Mouse (Mus musculus) liver, adult 2 months (tissue): Measurements from ENCODE around the gene Lef1. TPM values are rescaled to one million over a fixed set of nuclear protein-coding genes. Genes with fewer than 3 reads are reported as not detected.

Source experiments
- DNase-seq: peaks from one replicate; pipeline ENCODE4 v3.0.0-alpha.2; 2011; ENCODE audit warnings: low read depth, low spot score; ENCODE audit errors: extremely low read depth
- H3K27ac ChIP-seq: fragments of 200-500 bp; replicated peaks from 2 replicates; pipeline ENCODE4 v1.5.1; 2012; ENCODE audit warnings: low read depth, mild to moderate bottlenecking, control low read depth, inconsistent platforms, low read length; ENCODE audit not compliant: insufficient read depth
- H3K27me3 ChIP-seq: fragments of 200-500 bp; 2 replicates; pipeline ENCODE4 v1.6.1; 2012; ENCODE audit warnings: mild to moderate bottlenecking, moderate library complexity, low read length, inconsistent platforms; ENCODE audit not compliant: control insufficient read depth, insufficient read depth
- H3K36me3 ChIP-seq: fragments of 200-500 bp; 2 replicates; pipeline ENCODE4 v1.6.1; 2012; ENCODE audit warnings: low read length, inconsistent platforms; ENCODE audit not compliant: control insufficient read depth, insufficient read depth
- H3K4me1 ChIP-seq: fragments of 200-500 bp; 2 replicates; pipeline ENCODE4 v1.6.1; 2011; ENCODE audit warnings: low read length; ENCODE audit not compliant: control insufficient read depth, insufficient read depth
- H3K4me3 ChIP-seq: fragments of 200-500 bp; 2 replicates; pipeline ENCODE4 v1.5.1; 2011; ENCODE audit warnings: low read depth, mild to moderate bottlenecking, control low read depth, low read length, moderate library complexity; ENCODE audit not compliant: insufficient read depth
- H3K79me2 ChIP-seq: fragments of 200-500 bp; 2 replicates; pipeline ENCODE4 v1.6.1; 2012; ENCODE audit warnings: inconsistent platforms, mild to moderate bottlenecking, low read length, moderate library complexity; ENCODE audit not compliant: control insufficient read depth, insufficient read depth
- H3K9ac ChIP-seq: fragments of 200-500 bp; 2 replicates; pipeline ENCODE4 v1.6.1; 2012; ENCODE audit warnings: low read depth, mild to moderate bottlenecking, control low read depth, inconsistent platforms, low read length
- CTCF ChIP-seq: fragments of 200-500 bp; IDR thresholded peaks from 2 replicates; pipeline ENCODE4 v1.5.1; 2011; ENCODE audit warnings: low read depth, low read length, control low read depth
- POLR2A ChIP-seq: fragments of 200-500 bp; IDR thresholded peaks from 2 replicates; pipeline ENCODE4 v1.6.1; 2011; ENCODE audit warnings: low read length, control low read depth; ENCODE audit not compliant: insufficient read depth; ENCODE audit errors: extremely low read depth
- WGBS: fragments of 180-500 bp; shearing (Covaris S2); methylation state at CpG from one replicate; pipeline ENCODE4 v1.1.7; 2018; 5-methylcytosine and 5-hydroxymethylcytosine counted together
- polyA plus RNA-seq: library from polyadenylated mRNA; depleted of rRNA; stranded (reverse); fragments of >200 nt; gene quantifications from 2 replicates; pipeline ENCODE4 v1.2.3, GENCODE M21; 2012
- total RNA-seq: library from RNA; depleted of rRNA; stranded (reverse); fragments of >200 nt; gene quantifications from 2 replicates; pipeline ENCODE4 v1.2.3, GENCODE M21; 2014

Lef1 gene
- total and polyA plus RNA-seq, 2 experiments = 0.37 to 0.45 TPM

DNA sequence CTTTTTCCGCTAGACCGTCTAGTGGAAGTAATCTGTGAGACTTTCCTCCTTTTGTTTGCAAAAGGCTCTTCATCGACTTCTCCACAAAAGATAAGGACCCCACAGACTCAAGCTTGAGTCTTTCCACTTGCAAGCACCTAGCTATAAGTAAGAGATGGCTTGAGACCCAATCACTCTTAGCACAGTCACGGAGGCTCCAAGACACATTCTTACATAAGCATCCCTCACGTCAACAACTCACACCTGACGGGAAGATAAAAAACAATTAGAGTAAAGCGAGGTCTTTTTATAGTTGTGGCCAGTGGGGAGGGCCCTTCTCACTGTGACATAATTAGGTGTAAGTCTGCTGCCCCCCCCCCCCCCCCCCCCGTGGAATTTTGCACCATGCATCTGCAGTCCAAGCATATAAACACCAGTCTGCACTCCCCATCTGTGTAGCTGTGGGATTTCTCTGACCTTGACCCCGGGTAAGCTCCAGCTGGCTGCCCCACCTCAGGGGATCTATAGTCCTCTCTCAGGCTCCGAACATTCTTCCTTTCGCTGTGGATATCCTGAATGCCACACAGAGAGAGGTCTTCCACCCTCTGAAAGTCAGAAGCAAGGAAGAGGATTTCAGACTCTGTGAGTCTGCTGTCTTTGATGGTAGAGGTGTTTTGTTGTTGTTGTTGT lies 61.2 kb downstream of the Lef1 start:
- Histone ChIP-seq H3K4me3 (no peak overlapping the region), H3K27me3 (no peaks in the 10 kb centered on the region), H3K4me1 (no peaks in the 10 kb centered on the region), H3K9ac (no peak overlapping the region), H3K36me3 (no peaks in the 10 kb centered on the region), H3K79me2 (no peaks in the 10 kb centered on the region), H3K27ac (no peak overlapping the region)
- WGBS = 71% methylated on average over 11 of the region's 11 CpGs
- TF ChIP-seq CTCF (no peak), POLR2A (no peak)
- DNase-seq = no peak

DNA sequence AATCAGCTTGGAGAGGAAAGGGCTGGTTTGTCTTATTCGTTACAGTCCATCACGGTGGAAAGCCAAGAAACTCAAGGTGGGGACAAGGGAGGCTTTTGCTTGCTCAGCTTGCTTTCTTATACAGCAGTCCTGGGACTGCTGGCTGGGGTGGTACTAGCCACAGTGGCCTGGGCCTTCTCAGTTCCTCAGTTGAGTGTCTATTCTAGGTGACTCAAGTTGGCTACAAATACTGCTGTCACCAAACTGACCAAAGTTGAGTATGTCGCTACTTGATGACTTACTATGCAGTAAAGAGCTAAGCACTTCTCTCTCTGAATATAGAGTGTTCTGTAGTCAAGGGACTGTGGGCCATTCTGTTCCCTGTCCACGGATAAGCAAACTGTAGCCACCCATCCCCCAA lies 62.0 kb downstream of the Lef1 start:
- Histone ChIP-seq H3K79me2 (no peaks in the 10 kb centered on the region), H3K9ac (no peak overlapping the region), H3K36me3 (no peaks in the 10 kb centered on the region), H3K27ac (no peak overlapping the region), H3K4me3 (no peak overlapping the region), H3K4me1 (no peaks in the 10 kb centered on the region), H3K27me3 (no peaks in the 10 kb centered on the region)
- WGBS = 80% methylated on average over 4 of the region's 4 CpGs
- TF ChIP-seq POLR2A (no peak), CTCF (no peak)
- no peak for DNase-seq

DNA sequence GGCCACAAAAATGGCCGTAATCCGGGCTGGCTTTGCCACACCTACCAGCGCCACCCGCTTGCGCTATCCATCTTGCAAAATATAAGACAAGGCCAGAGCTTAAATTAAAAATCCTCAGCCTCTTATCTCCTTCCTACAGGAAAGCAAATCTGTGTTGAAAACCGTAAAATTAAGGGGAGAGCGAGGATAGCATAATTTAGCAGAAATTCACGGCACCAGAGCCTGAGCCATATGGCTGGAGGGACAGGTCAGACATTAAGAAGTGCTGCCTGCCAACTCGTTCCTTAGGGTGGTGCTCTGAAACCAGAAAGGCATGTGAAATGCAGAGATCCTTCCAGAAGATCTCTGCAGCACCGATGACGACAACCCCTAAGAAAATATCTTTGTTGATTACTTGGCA lies 70.7 kb downstream of the Lef1 start:
- no peaks in the 10 kb centered on the region for H3K27me3 ChIP-seq
- 86% methylated on average over 11 of the region's 11 CpGs for WGBS
- H3K9ac ChIP-seq = no peak overlapping the region
- H3K27ac ChIP-seq = no peak overlapping the region
- H3K4me1 ChIP-seq = no peaks in the 10 kb centered on the region
- H3K36me3 ChIP-seq = no peaks in the 10 kb centered on the region
- no peak for DNase-seq
- no peak overlapping the region for H3K4me3 ChIP-seq
- TF ChIP-seq POLR2A (no peak), CTCF (no peak)
- no peaks in the 10 kb centered on the region for H3K79me2 ChIP-seq

DNA sequence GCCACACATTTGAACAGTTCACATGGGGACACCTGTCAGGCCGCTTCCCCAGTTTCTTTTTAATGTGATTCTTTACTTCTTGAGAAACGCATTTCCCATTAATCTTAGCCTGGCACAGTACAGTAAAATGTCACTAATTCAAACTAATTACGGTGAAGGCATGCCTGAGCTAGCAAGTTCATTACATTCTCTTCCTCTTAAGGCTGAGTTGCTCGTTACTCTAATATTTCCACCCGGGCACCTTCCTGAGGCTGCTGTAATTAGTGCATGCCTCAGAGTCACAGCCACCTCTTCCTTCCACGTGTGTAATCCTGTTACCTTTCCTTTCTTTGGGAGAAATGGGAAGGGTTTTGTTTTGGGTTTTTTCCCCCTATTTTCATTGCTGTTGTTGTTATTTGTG lies 71.9 kb downstream of the Lef1 start:
- H3K27me3 ChIP-seq = no peaks in the 10 kb centered on the region
- 76% methylated on average over 6 of the region's 6 CpGs for WGBS
- H3K27ac ChIP-seq = no peak overlapping the region
- H3K36me3 ChIP-seq = no peaks in the 10 kb centered on the region
- H3K4me3 ChIP-seq = no peak overlapping the region
- H3K4me1 ChIP-seq = no peaks in the 10 kb centered on the region
- TF ChIP-seq POLR2A (no peak), CTCF (no peak)
- DNase-seq = no peak
- H3K79me2 ChIP-seq = no peaks in the 10 kb centered on the region
- H3K9ac ChIP-seq = no peak overlapping the region

DNA sequence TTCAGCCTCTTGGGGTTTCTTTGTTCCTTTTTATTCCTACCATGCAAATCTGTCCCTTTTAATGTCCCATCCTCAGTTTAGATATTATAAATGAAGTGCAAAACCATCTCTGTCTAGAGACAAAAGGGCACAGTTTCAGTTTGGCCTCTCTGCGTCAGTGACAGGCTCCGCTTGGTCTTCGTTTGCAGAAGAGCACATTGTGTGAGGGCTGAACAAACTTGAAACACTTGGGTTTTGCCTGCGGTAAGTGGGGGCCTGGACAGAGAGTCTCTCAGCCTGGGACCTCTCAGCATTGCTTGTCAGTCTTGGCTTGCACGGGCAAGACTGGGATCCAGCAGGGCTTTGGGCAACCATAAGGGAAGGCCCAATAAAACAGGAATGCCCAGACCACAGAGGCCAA lies 75.9 kb downstream of the Lef1 start:
- Histone ChIP-seq H3K9ac (no peak overlapping the region), H3K36me3 (no peaks in the 10 kb centered on the region), H3K27ac (no peak overlapping the region), H3K27me3 (no peaks in the 10 kb centered on the region), H3K4me1 (no peaks in the 10 kb centered on the region), H3K79me2 (no peaks in the 10 kb centered on the region), H3K4me3 (no peak overlapping the region)
- TF ChIP-seq POLR2A = no peak
- TF ChIP-seq CTCF = no peak
- 74% methylated on average over 5 of the region's 5 CpGs for WGBS
- no peak for DNase-seq

DNA sequence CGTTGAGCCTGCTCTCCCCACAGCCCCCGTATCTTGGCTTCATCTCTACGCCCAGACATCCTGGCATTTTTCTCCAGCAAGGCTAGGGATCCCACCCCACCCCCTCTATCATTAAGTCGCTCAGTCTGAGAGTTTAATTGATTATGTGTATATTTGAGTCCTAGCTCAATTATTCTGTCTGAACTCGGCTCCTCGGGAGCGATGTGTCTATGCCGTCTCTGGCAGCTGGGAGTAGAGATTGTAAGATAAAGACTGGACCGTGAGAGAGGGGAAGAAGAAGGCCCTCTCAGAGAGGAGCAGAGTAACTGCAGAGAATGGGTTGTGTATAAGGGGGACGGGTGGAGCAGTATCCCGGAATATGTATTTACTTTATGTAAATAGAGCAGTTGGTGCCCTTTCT lies 80.0 kb downstream of the Lef1 start:
- no peaks in the 10 kb centered on the region for H3K4me1 ChIP-seq
- WGBS = 59% methylated on average over 11 of the region's 11 CpGs
- no peak overlapping the region for H3K9ac ChIP-seq
- no peak for DNase-seq
- H3K79me2 ChIP-seq = no peaks in the 10 kb centered on the region
- H3K4me3 ChIP-seq = no peak overlapping the region
- no peaks in the 10 kb centered on the region for H3K36me3 ChIP-seq
- H3K27ac ChIP-seq = no peak overlapping the region
- TF ChIP-seq POLR2A (no peak), CTCF (no peak)
- H3K27me3 ChIP-seq = no peaks in the 10 kb centered on the region
